Mouse (Mus musculus) heart, adult 9 months (tissue): ENCODE data around the gene Aldh2.
A peak's percentile ranks its signal among the peaks of the same experiment; 100 is the strongest.
"Not testable (repeated sequence)": the region's sequence is repeated elsewhere in the genome, so short reads cannot be mapped to it uniquely, and the experiment has no call there.

Experiments used
- DNase-seq, 2 experiments: peaks; one replicate each; pipeline ENCODE4 v3.0.0; 2022; ENCODE audit warnings: low spot score in 2 of 2

Gene Aldh2

DNA sequence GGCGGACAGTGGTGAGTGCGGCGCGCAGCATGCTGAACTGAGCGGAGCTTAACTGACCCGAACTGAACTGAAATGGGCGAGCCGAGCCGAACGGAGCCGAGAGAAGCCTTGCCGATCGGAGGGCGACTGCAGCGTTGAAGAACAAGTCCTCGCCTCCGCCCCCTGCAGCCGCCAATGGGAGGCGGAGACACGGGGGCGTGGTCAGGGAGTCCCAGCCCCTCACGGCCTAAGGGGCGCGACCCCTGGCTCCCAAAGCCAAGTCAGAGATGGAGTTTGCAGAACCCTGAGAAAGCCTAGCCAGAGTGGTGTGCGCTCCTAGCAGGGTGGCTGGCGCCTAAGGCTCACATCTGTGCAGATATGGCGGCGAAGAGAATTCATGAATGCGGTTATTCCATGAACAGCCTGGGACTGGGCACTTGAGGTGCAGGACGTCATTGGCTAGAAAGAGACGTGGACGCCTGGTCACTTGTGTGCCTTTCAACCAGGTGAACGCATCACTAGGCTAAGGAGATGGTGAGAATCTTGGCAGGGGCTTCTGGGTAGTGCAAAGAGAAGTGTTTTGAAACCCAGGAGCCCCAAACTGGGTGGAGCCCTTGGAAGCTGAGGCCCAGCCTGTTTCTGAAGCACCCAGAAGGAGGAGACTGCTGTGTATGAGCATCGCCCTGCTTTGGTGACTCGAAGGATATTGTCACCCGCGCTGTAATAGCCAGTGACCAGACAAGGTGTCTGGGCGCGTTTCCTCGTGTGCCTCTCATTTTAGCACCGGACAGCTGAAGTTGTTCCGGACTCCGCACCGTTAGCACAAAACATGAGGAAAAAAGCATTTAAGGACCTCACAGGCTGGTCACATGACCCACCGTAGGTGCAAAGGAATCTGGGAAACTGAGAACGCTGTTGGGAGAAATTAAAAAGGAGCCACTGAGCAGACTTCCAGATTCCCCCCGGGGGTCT lies at the start of gene Aldh2:
TSS of gene Aldh2 (minus strand) at position 374 of the 951 bp plus-strand sequence.
- DNase-seq, result peak; percentile 91

DNA sequence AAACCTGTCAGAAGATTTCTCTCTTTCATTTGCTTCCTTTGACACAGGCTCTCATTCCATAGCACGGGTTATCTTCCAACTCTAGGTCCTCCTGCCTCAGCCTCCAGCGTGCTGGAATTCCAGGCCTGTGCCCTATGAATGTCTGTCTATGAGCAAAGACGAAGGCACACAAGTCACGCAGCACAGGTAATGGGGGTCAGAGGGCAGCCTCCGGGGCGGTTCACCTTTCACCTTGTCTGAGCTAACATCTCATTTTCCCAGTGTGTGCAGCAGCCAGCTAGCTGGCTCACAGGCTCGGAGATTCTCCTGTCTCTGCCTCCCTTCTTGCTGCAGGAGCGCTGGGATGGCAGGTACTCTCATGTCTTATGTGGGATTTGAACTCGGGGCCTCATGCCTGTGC lies 46.0 kb upstream of the Aldh2 start:
- DNase-seq, result no peak

DNA sequence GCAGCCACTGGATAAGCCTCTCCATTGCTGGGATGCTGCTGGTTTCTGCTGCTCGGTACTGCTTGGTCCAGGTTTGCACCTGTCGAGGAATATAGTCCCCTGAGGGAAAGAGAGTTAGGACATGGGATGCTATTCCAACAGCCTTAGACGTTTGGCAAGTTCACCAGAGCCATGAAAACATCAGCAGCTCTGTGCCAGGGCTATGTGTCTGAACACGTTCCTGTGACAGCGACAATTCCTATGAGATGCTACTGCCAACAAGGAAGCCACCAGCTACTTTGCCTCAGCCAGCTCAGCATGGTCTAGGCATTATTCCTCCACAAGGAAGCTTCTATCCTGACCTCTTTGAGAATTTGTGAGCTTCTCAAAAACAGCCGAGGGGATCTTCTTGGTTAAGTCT lies 43.7 kb upstream of the Aldh2 start:
- DNase-seq, result no peak

DNA sequence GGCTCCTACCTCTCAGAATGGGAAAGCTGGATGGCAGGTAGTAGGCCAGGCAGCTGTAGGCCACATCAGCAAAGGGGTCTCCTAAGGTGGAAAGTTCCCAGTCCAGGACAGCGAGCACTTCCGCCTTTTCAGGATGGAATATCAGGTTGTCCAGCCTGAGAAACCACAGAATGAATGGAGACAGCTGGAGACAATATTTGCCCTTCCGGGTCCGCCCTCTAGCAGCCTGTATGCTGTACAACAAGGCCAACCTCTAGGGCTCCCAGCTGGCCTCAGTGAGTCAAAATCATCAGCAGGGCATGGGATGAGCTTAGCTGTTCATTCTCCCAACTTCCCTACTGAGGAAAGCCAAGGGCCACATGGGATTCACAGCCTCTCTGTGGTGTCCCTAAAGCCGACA lies 41.0 kb upstream of the Aldh2 start:
- no peak for DNase-seq

DNA sequence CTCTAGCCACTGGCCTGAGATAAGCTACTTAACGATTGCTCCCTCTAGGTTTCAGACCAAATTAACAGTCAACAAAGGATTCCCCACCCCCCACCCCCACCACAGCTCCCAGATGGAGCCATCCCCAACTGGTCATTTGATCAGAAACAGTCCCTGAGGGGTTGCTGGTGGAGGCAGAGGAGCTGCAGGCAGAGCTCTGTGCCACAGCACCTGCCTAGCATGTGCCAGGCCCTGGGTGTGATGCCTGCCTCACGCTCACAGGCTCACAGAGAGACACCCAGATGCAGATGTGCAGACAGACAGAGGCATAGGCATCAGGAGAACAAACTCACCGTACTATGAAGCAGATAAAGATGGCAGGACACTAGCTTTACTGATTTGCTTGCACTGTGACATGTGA lies 39.2 kb upstream of the Aldh2 start:
- DNase-seq, result no peak

DNA sequence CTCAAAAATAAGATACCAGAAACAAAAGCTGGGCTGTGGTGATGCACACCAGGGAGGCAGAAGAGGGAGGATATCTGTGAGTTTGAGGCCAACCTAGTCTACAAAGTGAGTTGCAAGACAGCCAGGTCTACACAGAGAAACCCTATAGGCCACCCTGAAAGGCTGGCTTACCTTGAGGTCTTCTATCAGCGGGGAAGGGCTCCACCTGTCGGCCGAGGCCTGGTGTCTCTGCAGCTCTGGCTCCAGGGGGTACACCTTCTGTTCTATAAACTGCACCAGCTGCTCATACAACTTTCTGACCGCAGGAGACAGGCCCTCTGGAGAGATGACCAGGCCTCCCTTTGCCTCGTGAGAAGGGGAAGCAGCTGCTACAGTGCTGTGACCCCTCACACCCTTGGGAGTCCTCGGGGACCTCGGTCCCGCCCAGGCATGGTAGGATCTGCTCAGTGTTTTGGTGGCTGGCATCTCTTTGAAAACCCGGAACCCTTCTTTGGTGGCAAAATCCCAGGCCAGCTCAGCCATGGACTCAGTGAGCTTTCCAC lies 37.6 kb upstream of the Aldh2 start:
- not testable (repeated sequence) for DNase-seq

DNA sequence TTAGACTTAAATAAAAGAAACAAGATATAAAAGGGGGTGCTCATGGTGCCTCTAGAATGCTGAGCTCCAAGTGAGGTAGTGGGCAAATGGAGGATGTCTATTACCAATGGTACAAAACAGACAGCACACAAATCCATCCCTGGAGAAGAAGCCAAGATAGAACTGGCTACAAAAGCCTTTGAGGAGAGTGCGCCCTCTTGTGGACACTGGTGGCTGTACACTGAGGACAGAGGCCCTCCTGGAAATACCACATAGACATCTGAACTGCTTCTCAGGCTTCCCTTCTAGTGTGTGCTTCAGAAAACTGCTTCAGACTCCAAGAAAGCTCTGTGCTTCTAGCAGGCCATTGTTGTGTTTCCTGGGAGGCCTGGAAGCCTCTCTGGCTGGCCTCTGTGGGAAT lies 34.2 kb upstream of the Aldh2 start:
- peak; percentile 36 to 66 for DNase-seq

DNA sequence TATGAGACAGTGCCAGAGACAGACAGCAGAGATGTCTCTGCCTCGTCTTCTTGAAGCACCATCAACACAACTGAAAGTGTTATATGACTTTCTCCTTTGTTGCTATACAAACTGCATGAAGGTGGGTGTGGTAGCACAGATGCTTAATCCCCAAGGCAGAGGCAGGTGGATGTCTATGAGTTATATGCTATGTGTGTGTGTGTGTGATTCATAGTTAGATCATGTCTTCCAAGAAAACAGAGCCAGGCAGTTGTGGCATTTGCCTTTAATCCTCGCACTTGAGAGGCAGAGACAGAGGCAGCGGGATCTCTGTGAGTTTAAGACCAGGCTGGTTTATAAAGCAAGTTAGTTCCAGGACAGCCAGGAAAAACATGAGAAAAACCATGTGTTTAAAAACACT lies 29.6 kb upstream of the Aldh2 start:
- DNase-seq, result no peak

DNA sequence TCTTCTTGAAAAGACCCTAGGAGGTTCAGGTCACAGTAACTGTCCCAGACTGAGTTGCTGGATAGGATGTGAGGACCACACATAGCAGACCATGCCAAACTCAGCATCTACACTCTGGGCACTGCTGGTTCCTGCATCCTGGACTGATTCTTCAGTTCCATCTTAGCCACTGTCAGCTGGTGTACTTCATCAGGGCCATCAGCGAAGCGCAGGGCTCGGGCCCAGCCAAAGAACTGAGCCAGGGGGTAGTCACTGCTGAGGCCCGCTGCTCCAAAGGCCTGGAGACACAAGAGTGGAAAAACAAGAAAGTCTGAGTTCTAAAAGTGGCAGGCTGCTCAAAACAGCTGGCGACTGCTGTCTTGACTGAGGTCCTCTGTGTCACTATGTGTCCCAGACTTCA lies 27.5 kb upstream of the Aldh2 start:
- DNase-seq, result no peak

DNA sequence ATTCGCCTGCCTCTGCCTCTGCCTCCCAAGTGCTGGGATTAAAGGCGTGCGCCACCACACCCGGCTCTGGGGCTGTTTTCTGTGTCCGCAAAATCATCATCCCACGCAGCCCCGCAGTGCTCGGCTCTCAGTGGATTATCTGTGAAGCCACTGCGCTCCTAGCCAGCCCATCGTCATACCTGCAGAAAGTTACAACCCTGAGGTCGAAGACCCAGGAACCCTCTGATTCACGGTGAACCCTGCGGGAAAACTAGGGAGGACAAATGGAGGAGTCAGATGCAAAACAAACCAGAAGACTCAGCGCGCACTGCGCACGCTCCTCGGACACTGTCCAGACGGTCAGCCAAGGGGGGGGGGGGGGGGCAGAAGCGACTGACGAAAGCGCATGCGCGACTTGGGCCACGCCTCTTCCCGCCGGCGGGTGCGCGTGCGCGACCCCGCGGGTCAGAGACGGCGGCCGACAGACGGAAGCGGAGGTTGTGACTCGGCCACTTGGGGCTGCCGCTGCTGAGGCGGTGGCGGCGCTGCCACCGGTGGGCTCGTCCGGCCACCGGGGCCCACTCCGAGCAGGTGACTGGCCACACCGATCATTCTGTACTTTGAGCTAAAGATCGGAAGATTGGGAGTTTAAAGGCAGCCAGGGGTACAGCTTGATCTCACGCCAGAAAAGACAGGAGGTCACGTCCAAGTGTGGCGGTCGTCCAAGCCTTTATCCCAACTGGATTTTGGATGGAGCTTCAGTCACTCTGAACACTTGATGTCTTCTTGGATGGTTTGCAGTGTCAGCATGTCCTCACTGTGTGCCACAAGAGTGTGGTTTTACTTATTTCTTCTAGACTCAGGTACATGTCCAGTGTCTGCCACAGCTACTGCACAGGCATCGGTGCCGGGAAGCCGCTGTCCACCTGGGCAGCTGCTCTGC lies 25.2 kb upstream of the Aldh2 start, which contains the start of gene Acad12:
TSS of gene Acad12 (minus strand) at position 347 of the 922 bp plus-strand sequence.
- peak; percentile 84 to 86 for DNase-seq

DNA sequence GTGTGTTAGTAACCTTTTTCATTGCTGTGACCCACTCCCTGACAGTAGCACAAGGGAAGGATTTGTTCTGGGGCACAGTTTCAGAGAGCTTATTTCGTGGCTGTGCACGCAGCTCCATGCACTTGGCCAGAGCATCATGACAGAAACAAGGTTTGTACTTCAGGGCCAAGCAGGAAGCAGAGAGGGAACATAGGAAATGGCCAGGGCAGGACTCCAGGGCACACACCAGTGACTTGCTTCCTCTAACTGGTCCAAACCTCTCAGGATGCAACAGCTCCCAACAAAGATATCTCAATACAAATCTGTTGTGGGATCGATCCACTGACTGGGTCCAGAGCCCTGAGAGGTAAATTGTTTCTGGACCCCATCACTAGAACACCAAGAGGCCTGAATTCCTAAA lies 21.3 kb upstream of the Aldh2 start:
- DNase-seq, result not testable (repeated sequence)

DNA sequence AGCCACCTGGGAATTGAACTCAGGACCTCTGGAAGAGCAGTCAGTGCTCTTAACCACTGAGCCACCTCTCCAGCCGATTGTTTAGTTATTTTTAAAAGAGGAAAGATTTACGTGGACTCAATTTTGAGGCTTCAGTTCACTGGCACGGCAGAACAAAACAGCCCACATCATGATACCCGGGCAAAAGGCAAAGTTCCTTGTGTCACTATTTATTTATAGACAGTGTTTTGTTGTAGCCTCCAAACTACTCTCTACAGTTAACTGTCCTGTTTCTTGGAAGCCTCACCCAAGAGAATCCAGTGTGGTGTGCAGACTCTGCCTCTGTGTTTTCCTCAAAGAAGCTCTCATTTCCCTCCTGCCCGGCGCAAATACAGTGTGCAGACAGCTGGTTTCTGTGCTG lies 18.4 kb upstream of the Aldh2 start:
- no peak for DNase-seq

DNA sequence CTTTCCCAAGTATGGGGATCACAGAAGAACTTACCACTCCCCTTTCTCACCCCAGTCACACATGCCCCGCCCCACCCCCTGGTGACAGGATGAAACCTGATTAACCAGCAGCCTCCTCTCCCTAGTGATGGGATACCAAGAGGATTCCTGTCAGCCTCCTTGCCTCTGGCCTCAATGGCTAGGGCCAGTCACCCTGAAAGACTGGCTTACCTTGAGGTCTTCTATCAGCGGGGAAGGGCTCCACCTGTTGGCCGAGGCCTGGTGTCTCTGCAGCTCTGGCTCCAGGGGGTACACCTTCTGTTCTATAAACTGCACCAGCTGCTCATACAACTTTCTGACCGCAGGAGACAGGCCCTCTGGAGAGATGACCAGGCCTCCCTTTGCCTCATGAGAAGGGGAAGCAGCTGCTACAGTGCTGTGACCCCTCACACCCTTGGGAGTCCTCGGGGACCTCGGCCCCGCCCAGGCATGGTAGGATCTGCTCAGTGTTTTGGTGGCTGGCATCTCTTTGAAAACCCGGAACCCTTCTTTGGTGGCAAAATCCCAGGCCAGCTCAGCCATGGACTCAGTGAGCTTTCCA lies 16.0 kb upstream of the Aldh2 start:
- DNase-seq, result not testable (repeated sequence)

DNA sequence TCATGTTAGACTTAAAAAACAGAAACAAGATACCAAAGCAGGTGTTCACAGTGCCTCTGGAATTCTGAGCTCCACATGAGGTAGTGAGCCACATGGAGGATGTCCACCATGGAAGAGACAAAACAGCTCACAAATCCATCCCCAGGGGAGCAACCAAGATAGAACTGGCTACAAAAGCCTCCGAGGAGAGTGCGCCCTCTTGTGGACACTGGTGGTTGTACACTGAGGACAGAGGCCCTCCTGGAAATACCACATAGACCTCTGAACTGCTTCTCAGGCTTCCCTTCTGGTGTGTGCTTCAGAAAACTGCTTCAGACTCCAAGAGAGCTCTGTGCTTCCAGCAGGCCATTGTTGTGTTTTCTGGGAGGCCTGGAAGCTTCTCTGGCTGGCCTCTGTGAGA lies 12.5 kb upstream of the Aldh2 start:
- peak; percentile 62 to 80 for DNase-seq

DNA sequence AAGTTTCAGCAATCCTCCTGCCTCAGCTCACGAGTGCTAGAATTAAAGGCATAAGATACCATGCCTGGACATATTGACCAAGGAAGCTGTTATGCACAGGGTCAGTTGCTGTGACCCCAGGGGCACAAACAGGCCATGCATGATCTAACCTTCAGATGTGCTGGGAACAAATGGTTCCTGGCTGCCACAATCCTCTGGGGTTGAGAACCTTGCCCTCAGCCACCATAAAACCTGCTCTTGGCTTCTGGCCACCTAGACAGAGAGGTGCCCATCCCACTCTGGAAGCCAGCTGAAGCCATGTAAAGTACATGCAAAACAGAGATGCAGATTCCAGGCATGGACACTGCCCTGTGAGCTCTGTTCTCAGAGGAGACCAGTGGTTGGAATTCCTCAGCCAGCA lies 10.2 kb upstream of the Aldh2 start:
- not testable (repeated sequence) for DNase-seq

DNA sequence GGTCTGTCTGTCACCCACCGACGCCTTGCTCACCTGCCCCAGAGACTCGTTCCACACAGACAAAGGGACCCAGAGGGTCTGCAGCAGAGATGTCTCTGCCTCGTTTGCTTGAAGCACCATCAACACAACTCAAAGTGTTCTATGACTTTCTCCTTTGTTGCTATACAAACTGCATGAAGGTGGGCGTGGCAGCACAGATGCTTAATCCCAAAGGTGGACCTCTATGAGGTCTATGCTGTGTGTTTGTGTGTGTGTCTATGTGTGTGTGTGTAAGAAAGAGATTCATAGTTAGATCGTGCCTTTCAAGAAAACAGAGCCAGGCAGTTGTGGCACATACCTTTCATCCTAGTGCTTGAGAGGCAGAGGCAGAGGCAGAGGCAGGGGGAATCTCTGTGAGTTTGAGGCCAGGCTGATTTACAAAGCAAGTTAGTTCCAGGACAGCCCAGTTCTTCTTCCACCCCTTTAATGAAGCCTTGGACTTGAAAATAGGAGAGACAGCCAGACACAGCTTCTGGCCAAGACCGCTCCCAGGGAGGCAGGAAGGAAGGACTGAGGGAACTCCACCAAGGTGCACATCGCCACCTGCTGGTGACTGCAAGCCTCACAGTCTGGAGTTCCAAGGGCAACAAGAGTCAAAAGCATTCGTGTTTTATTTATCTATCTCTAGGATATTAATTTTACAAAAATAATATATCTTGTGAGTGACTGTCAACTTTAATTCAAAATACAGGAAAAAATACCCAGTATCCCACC lies 8.1 kb upstream of the Aldh2 start:
- peak; percentile 81 to 92 for DNase-seq

DNA sequence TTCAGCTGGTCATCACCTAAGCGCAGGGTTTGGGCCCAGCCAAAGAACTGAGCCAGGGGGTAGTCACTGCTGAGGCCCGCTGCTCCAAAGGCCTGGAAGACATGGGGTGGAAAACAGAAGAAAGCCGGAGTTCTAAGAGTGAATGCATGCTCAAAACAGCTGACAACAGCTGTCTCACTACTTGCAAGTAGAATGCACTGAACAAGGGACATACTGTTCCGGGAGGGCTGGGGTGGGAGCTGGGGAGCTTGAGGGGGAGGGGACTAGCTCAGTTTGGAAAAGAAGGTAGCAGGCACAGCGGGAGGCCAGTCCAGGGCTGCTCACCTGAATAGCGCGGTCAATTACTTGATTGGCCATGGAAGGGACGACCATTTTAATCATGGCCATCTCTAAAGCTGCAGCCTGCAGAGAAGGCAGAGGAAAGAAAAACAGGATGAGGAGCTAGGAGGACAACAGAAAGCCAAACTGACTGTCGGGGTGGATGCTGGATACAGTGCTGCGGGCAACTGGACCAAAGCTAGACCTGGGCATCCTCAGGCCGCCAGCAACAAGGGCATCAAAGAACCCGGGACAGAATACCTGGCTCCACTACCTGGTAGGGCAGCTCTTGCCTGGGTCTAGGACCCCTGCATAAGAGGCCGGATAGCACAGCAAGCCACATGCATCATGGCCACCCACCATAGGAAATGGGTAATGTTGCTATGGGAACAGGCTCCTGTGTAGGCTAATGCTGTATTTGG lies 5.4 kb upstream of the Aldh2 start:
- DNase-seq, result peak; percentile 39 to 69

DNA sequence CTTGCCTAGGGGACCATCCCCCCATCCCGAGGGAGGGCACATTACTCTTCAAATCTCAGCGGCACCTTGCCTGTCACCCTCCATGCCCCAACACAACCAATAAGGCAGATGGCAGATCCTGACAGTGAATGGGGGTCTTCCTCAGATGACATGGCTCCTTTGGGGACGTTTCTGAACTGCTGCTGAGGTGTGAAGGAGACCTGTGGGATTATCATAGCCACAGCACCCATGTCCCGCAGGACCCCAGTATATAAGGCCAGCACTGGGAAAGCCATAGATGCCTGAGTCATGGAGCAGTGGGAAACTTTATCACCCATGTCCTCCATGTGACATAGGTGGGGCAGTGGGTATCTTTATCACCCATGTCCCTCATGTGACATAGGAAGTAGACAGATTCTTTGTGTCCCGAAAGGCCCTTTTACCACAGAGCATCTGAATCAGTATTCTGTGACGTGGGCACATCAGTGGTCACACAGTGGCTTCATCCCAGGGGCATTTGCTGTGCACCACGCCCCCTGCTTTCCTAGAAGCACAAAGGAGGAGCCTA lies 4.4 kb upstream of the Aldh2 start:
- no peak for DNase-seq

DNA sequence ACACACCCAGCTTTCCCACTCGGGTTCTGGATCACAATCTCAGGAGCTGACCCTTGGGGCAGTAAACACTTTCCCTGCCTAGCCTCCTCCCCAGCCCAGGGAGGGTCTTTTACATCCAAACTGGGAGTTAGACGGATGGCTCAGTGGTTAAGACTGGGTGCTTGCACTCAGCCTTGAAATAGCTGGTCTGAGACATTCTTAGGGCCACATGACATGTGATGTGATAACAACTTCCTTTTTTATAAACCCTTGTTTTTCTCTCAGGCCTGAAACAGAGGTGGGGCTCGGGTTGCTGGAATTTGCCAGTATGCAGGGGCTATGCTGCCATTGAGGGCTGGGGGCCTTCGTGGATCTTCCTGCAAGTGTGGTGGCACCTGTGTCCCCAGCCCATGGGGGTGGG lies 3.7 kb upstream of the Aldh2 start:
- DNase-seq, result no peak

DNA sequence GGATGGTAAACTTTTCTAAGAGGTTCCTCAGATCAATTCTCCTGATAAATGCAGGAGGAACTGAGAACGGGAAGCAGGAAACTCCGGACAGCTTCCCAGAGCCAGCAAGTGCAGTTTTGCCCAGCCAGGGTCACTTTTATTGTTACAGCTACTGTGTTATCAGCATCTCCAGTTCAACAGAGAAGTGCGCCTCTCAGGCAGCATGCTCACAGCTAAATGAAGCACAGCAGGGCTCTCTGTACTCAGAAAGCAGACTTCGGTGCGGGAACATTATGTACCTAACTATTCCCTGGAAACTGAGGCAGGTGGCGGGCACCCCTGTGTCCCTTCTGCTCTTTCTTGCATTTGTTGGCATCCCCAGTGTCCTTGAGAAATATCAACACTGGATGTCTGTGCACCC lies 2.6 kb upstream of the Aldh2 start:
- DNase-seq, result no peak
